Mouse (Mus musculus): Measurements from ENCODE around the gene Phc2. TPM values are rescaled to one million over a fixed set of nuclear protein-coding genes. Genes with fewer than 3 reads are reported as not detected.

Gene Phc2
- total RNA-seq, 1 experiment = 29.8 TPM

- Histone ChIP-seq H3K9ac (ENCODE audit: insufficient read depth, low read depth, low read length, poor library complexity, severe bottlenecking) (no peak overlapping the region), H3K4me1 (ENCODE audit: control insufficient read depth in 2 of 2, insufficient read depth in 2 of 2, low read length in 2 of 2, poor library complexity in 1 of 2) (no peaks in the 10 kb centered on the region), H3K9me3 (ENCODE audit: control insufficient read depth, insufficient read depth, low read depth, low read length) (no peaks in the 10 kb centered on the region), H3K36me3 (ENCODE audit: control insufficient read depth, insufficient read depth, low read length, poor library complexity, severe bottlenecking) (no peaks in the 10 kb centered on the region), H3K27ac (ENCODE audit: insufficient read depth, low read depth, low read length, poor library complexity, severe bottlenecking) (no peak overlapping the region), H3K4me3 (ENCODE audit: insufficient read depth in 1 of 2, low read depth in 1 of 2, low read length in 2 of 2, poor library complexity in 1 of 2, severe bottlenecking in 1 of 2) (no peak overlapping the region)
- no peak for DNase-seq (ENCODE audit: low read depth, low spot score)
- no peak for TF ChIP-seq CHD2 (IDR thresholded peaks at IDR 0.05; ENCODE audit: low read depth, low read length)
- no peak for TF ChIP-seq MAFK (IDR thresholded peaks at IDR 0.05; ENCODE audit: insufficient read depth, low read depth, low read length)
- no peak for TF ChIP-seq HCFC1 (IDR thresholded peaks at IDR 0.05; ENCODE audit: borderline replicate concordance, insufficient read depth, low read length)
- no peak for TF ChIP-seq ZC3H11A (IDR thresholded peaks at IDR 0.05; ENCODE audit: borderline replicate concordance, low read depth, low read length)
- TF ChIP-seq ZNF384 (IDR thresholded peaks at IDR 0.05; ENCODE audit: low read depth, low read length) = no peak
- in situ Hi-C loops (cut with MboI; ENCODE audit: low sequenced_read_pairs in 2 of 2, unreplicated experiment in 2 of 2) = no loop called here
These were observed 5.8 kb upstream of the Phc2 start for GRCm38 (mm10) chr4:128648567-128649255.

- in situ Hi-C loops (cut with MboI; ENCODE audit: low sequenced_read_pairs in 2 of 2, unreplicated experiment in 2 of 2) = no loop called here
- Histone ChIP-seq H3K4me3 (ENCODE audit: insufficient read depth in 1 of 2, low read depth in 1 of 2, low read length in 2 of 2, poor library complexity in 1 of 2, severe bottlenecking in 1 of 2) (no peak overlapping the region), H3K4me1 (ENCODE audit: control insufficient read depth in 2 of 2, insufficient read depth in 2 of 2, low read length in 2 of 2, poor library complexity in 1 of 2) (no peaks in the 10 kb centered on the region), H3K9me3 (ENCODE audit: control insufficient read depth, insufficient read depth, low read depth, low read length) (no peaks in the 10 kb centered on the region), H3K36me3 (ENCODE audit: control insufficient read depth, insufficient read depth, low read length, poor library complexity, severe bottlenecking) (no peaks in the 10 kb centered on the region), H3K27ac (ENCODE audit: insufficient read depth, low read depth, low read length, poor library complexity, severe bottlenecking) (no peak overlapping the region), H3K9ac (ENCODE audit: insufficient read depth, low read depth, low read length, poor library complexity, severe bottlenecking) (no peak overlapping the region)
- no peak for DNase-seq (ENCODE audit: low read depth, low spot score)
- no peak for TF ChIP-seq HCFC1 (IDR thresholded peaks at IDR 0.05; ENCODE audit: borderline replicate concordance, insufficient read depth, low read length)
- no peak for TF ChIP-seq MAFK (IDR thresholded peaks at IDR 0.05; ENCODE audit: insufficient read depth, low read depth, low read length)
- no peak for TF ChIP-seq ZNF384 (IDR thresholded peaks at IDR 0.05; ENCODE audit: low read depth, low read length)
- TF ChIP-seq ZC3H11A (IDR thresholded peaks at IDR 0.05; ENCODE audit: borderline replicate concordance, low read depth, low read length) = no peak
- no peak for TF ChIP-seq CHD2 (IDR thresholded peaks at IDR 0.05; ENCODE audit: low read depth, low read length)
These were observed 3.0 kb upstream of the Phc2 start for GRCm38 (mm10) chr4:128651530-128651929.

- DNase-seq (ENCODE audit: low read depth, low spot score) = no peak
- H3K9ac ChIP-seq (ENCODE audit: insufficient read depth, low read depth, low read length, poor library complexity, severe bottlenecking) = no peak overlapping the region
- in situ Hi-C loops (cut with MboI; ENCODE audit: low sequenced_read_pairs in 2 of 2, unreplicated experiment in 2 of 2) = no loop called here
- H3K36me3 ChIP-seq (ENCODE audit: control insufficient read depth, insufficient read depth, low read length, poor library complexity, severe bottlenecking) = no peaks in the 10 kb centered on the region
- no peak overlapping the region for H3K4me3 ChIP-seq (ENCODE audit: insufficient read depth in 1 of 2, low read depth in 1 of 2, low read length in 2 of 2, poor library complexity in 1 of 2, severe bottlenecking in 1 of 2)
- no peaks in the 10 kb centered on the region for H3K9me3 ChIP-seq (ENCODE audit: control insufficient read depth, insufficient read depth, low read depth, low read length)
- no peak for TF ChIP-seq MAFK (IDR thresholded peaks at IDR 0.05; ENCODE audit: insufficient read depth, low read depth, low read length)
- no peak for TF ChIP-seq ZC3H11A (IDR thresholded peaks at IDR 0.05; ENCODE audit: borderline replicate concordance, low read depth, low read length)
- no peak for TF ChIP-seq CHD2 (IDR thresholded peaks at IDR 0.05; ENCODE audit: low read depth, low read length)
- no peak for TF ChIP-seq HCFC1 (IDR thresholded peaks at IDR 0.05; ENCODE audit: borderline replicate concordance, insufficient read depth, low read length)
- no peak for TF ChIP-seq ZNF384 (IDR thresholded peaks at IDR 0.05; ENCODE audit: low read depth, low read length)
- H3K4me1 ChIP-seq (ENCODE audit: control insufficient read depth in 2 of 2, insufficient read depth in 2 of 2, low read length in 2 of 2, poor library complexity in 1 of 2) = no peaks in the 10 kb centered on the region
- no peak overlapping the region for H3K27ac ChIP-seq (ENCODE audit: insufficient read depth, low read depth, low read length, poor library complexity, severe bottlenecking)
These were observed 1.8 kb upstream of the Phc2 start for GRCm38 (mm10) chr4:128652584-128653298.

GRCm38 (mm10) chr4:128655446-128655845 lies 944 bp downstream of the Phc2 start:
- Histone ChIP-seq H3K27ac (ENCODE audit: insufficient read depth, low read depth, low read length, poor library complexity, severe bottlenecking) (no peak overlapping the region), H3K4me3 (ENCODE audit: insufficient read depth in 1 of 2, low read depth in 1 of 2, low read length in 2 of 2, poor library complexity in 1 of 2, severe bottlenecking in 1 of 2) (peak overlapping the region in 1 of 2 experiments; percentile 83; a peak in 2 of 4 replicates), H3K36me3 (ENCODE audit: control insufficient read depth, insufficient read depth, low read length, poor library complexity, severe bottlenecking) (no peaks in the 10 kb centered on the region), H3K9ac (ENCODE audit: insufficient read depth, low read depth, low read length, poor library complexity, severe bottlenecking) (no peak overlapping the region; the same call in 1 of the 2 replicates), H3K4me1 (ENCODE audit: control insufficient read depth in 2 of 2, insufficient read depth in 2 of 2, low read length in 2 of 2, poor library complexity in 1 of 2) (no peaks in the 10 kb centered on the region; a peak in 1 of 4 replicates), H3K9me3 (ENCODE audit: control insufficient read depth, insufficient read depth, low read depth, low read length) (no peaks in the 10 kb centered on the region)
- in situ Hi-C loops (cut with MboI; ENCODE audit: low sequenced_read_pairs in 2 of 2, unreplicated experiment in 2 of 2) = no loop called here
- TF ChIP-seq CHD2 (IDR thresholded peaks at IDR 0.05; ENCODE audit: low read depth, low read length) (no peak), ZNF384 (IDR thresholded peaks at IDR 0.05; ENCODE audit: low read depth, low read length) (no peak), MAFK (IDR thresholded peaks at IDR 0.05; ENCODE audit: insufficient read depth, low read depth, low read length) (no peak), HCFC1 (IDR thresholded peaks at IDR 0.05; ENCODE audit: borderline replicate concordance, insufficient read depth, low read length) (no peak), ZC3H11A (IDR thresholded peaks at IDR 0.05; ENCODE audit: borderline replicate concordance, low read depth, low read length) (no peak)
- DNase-seq (ENCODE audit: low read depth, low spot score) = no peak

Data from ES-E14 (cell line).